Mouse (Mus musculus): ENCODE data around the gene Cldnd2.
"Not testable (repeated sequence)": the region's sequence is repeated elsewhere in the genome, so short reads cannot be mapped to it uniquely, and the experiment has no call there.

The Cldnd2 gene

DNA sequence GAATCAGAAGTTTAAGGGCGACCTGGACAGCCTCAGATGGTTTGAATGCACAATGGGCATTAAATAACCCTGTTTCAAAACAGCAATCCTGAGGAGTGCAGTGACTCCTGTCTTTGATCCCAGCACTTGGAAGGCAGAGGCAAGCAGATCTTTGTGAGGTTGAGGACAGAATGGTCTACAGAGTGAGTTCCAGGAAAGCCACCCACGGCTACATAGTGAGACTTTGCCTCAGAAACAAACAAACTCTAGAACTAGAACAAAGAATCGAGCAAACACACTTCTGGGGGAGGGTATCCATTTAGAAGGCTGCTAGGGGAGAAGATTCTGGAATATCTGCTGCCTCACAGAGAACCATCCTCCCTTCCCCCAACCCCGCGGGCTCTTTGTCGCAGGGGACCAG is at the start of gene Cldnd2:
Gene Cldnd2 (plus strand): TSS at position 301 of the 400 bp plus-strand sequence.
- DNase-seq (ENCODE audit: low spot score): no peak

DNA sequence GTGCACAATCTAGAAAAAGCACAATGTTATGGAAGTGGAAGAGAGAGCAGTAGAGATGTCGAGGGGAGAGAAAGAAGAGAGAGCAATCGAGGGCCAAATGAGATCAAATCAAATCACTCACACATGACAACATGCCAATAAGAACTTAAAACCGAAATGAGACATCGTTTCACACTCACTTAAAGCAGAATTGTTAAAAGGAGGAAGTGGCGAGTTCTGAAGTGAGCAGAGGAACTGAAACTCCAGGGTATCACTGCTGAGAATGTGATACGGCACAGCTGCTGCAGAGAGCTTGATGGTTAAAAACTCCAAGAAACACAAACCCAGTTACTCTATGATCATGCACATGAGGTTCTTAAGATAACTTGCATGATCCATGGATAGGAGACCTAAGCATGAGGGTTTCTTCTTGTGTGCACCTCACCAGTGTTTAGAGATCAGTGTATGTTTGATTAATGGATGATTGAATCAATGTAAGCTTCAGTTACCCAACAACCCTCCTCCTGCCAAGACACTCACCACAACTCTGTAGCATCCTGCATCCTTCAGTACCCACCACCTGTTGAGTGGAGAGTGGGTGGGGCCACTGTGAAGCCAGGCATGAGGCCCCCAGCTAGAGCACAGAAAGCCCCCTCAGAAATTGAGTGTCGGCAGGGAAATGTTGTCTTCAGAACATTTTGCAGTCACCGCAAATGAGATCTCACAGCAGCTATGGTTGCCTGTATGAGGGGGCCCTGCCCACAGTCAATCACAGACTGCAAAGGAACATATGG is 48.0 kb upstream of the Cldnd2 start:
- DNase-seq (ENCODE audit: low spot score): no peak

DNA sequence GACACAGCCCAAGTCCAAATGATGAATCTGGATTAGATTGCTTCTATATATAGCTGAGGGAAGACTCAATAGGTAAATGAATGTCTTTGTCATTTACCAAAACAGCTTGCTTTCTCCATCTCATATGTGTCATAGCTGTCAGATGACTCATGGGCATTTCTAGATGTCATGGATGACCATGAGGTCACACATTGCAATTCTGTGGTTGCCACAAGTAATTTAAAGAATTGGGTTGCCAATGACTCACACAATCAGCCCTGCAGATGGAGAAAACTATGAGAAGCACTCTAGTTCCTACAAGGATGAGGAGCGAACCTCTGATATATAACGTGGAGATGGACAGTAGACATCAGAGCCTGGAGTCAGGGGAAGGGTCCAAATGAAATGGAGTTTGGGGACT is 41.1 kb upstream of the Cldnd2 start:
- DNase-seq (ENCODE audit: low spot score): no peak

DNA sequence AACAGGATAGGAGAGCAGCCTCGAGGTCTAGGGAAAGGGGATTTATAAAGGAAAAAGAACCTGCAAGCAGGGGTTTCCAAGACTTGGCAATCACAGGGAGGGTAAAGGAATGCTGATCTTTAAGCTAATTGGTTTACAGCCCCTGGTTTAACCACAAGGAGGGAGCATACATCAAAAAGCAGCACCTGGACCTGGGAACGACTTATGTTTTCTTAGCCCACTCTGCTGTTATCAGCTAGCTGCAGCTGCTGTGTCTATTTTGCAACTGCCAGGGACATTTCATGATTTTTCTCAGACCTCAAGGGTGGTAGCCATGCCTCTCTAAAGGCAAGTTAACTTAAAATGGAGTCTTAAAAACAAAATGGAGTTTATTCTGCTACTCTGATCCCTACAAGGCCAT is 37.9 kb upstream of the Cldnd2 start:
- no peak for DNase-seq (ENCODE audit: low spot score)

DNA sequence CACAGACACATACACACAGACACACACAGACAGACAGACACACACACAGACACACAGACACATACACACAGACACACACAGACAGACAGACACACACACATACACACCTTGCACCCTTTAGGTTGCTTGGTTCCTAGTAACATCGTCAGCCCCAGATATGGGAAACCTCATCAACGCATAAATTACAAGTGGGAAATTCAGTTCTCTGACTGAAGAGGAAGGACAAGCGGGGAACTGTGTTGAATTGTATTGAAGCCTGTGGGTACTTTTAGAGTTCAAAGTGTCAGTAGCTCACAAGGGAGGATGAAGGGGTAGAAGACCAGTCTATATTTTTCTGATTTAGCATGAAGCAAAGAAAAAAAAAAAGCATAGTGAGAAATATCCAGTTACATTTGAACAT is 33.0 kb upstream of the Cldnd2 start:
- DNase-seq (ENCODE audit: low spot score): no peak

DNA sequence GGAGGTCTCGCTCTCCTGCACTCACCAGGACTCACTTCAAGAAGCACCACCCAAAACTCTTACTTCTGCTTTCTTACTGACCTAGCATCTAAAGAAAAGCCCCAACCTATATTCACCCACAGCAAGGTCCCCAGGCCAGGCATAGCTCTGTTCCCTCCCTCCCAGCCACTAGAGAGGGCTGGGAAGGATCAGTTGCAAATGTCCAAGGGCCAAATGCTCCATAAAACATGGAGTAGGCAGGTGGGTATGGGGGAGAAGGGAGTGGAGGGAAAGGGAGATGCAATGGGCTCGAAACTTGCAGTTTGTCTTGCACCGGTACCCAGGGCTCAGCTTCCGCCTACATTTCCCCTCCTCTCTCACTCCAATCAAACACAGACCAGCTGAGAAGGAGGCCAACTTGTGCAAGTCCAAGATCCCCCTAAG is 32.4 kb upstream of the Cldnd2 start, which contains the start of gene Siglecg:
Gene Siglecg (plus strand): TSS at position 74 of the 423 bp plus-strand sequence.
- no peak for DNase-seq (ENCODE audit: low spot score)

DNA sequence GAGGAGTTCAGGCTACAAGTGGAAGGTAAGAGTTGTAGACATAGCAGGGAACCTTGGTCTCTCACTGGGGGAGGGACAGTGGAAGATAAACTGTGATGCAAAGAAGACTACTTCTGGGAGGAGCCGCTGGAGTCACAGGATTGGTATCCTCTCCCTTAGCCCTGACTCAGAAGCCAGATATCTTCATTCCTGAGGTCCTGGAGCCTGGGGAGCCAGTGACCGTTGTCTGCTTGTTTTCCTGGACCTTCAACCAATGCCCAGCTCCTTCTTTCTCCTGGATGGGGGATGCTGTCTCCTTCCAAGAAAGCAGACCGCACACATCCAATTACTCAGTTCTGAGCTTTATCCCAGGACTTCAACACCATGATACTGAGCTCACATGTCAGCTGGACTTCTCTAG is 31.5 kb upstream of the Cldnd2 start:
- DNase-seq (ENCODE audit: low spot score): no peak

DNA sequence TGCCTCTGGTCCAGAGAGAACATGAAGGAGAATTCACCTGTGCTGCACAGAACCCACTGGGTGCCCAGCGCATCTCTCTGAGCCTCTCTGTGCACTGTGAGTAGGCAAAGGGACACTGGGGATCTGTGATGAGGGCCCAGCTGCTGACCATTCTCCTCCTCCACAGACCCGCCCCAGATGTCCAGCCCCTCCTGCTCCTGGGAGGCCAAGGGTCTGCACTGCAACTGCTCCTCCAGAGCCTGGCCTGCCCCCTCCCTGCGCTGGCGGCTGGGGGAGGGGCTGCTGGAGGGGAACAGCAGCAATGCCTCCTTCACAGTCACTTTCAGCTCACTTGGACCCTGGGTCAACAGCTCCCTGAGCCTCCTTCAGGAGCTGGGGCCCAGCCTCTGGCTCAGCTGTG is 28.9 kb upstream of the Cldnd2 start:
- DNase-seq (ENCODE audit: low spot score): not testable (repeated sequence)

DNA sequence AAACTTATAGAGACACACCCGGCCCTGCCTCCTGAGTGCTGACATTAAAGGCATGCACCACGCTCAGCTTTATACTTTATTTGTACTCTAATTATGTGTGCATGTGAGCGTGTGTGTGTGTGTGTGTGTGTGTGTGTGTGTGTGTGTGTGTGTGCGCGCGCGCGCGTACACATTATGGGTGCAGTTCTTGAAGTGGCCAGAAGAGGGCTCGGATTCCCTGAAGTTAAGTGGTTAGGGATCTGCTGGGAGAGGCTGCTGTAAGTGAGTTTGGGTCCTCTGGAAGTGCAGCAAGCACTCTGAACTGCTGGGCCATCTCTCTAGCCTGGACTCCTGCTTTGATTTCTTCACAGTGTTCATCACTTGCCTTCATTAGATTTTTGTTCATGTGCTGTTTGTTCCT is 23.3 kb upstream of the Cldnd2 start:
- no peak for DNase-seq (ENCODE audit: low spot score)

DNA sequence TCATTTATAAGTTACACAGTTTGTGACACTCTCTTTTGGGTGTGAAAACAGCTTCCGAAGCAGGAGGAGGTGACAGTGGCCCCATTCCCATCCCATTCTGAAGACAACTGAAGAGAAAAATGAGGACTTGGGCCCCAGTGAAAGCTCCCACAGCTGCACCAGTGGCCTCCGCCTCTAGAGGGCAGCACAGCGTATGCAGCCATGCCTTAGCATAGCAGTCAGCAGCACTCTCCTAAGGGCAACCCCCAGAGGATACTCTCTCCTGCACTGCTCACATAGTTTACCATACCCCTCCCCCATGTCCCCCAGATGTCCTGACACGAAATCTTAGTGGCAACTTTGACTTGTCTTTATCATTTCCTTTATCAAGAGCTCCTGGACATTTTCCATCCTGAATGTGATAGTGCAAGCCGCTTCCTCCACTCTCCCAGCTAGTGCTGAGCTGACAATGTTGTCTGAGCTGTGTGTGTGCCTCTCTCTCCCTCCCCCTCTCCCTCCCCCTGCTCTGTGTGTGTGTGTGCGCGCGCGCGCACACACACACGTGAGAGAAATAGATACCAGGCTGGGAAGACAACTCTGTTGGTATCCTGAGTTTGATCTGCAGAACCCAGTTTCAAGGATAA is 17.5 kb upstream of the Cldnd2 start:
- DNase-seq (ENCODE audit: low spot score): peak; percentile 65

DNA sequence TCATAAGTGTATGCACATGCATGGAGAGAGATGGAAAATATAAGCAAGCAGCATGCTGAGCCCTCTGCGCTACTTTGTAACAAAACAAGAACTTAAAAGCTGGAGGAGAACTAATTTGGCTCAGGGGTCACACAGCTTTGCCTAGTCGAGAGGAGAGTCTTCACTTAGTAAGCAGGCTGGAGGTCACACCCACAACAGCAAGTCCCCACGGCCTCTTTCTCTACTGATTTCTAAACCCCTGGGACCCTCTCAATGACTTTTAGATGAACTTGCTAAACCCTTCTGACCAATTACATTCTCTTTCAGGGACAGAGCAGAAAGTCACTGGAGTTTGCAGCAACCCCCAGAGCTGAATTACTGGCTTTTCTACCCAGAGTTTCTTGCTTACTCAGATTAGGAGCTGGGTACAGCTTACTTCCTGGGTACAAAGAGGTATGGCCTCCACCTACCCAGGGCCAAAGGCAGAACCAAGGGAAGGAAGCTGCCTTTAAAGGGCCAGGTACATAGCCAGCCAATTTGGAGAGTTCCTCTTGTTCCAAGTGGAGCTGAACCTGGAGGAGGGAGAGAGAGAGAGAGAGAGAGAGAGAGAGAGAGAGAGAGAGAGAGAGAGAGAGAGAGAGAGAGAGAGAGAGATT is 16.5 kb upstream of the Cldnd2 start:
- DNase-seq (ENCODE audit: low spot score): no peak

DNA sequence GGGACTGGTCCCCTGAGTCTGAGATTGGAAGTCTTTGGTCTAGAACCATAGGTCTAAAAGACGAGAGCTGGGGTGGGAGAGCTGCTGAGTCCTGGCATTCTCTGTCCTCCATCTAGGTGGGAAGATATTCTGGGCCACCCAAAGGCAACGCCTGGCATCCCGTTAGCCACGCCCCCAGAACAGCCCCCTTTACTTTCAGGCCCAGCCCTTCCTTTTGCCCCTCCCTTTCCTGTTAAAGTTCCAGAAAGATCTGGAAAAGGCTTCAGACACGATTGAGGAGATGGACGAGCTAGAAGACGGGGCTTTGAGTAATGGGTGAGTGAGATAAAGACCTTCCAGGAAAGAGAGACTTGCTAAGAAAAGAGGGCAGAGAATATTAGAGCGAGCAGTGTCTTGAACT is 13.2 kb upstream of the Cldnd2 start, which contains the start of gene Lim2:
Gene Lim2 (plus strand): TSS at position 265 of the 400 bp plus-strand sequence.
- DNase-seq (ENCODE audit: low spot score): no peak

DNA sequence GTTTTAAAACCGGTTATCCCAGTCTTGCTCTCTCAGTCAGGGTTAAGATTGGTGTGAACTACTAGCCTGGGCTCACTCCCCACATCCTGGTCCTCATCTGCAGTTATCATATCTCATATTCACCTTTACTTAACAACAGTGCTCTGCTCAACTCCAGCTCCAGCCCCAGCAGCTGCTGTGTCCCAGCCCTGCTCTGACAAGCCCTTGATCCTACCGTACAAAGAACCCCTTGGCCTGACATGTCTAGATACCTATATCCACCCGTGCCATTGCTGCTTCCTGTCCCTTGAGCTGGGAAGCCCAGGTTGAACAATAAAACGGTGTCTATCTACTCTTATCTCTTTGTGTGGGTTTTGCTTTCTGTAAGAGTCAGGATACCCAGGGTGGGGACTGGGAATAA is 11.1 kb upstream of the Cldnd2 start:
- no peak for DNase-seq (ENCODE audit: low spot score)

DNA sequence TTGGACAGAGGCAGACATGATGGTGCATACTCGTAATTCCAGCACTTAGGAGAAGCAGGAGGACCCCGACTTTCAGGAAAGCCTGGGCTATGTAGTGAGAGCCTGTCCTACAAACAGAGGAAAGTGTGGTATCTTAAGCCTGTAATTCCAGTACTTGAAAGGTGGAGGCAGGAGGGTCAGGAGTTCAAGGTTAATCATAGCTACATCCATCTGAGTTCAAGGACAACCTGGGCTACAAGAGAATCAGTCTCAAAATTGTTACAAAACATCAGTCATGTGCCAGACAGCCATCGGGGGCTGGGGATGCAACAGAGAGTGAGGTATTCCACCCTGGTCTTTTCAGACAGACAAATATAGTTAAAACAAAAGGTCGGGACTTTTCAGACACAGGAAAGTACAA is 7.7 kb upstream of the Cldnd2 start:
- no peak for DNase-seq (ENCODE audit: low spot score)

DNA sequence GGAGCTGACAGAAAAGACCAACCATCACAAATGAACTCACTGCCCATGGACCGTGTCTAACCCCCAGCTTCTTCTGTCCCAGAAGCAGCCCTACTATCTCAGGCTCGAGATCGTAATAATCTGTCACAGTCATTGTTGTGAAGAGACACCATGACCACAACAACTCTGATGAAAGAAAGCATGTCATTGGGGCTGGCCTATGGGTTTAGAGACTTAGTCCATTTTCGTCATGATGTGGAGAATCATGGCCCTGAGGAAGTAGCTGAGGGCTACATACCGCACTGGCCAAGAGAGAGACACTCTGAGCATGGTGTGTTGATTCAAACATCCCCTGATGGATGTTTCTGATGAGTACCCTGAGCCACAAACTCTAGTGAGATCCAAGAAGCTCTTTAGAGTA is 5.9 kb upstream of the Cldnd2 start:
- DNase-seq (ENCODE audit: low spot score): no peak

DNA sequence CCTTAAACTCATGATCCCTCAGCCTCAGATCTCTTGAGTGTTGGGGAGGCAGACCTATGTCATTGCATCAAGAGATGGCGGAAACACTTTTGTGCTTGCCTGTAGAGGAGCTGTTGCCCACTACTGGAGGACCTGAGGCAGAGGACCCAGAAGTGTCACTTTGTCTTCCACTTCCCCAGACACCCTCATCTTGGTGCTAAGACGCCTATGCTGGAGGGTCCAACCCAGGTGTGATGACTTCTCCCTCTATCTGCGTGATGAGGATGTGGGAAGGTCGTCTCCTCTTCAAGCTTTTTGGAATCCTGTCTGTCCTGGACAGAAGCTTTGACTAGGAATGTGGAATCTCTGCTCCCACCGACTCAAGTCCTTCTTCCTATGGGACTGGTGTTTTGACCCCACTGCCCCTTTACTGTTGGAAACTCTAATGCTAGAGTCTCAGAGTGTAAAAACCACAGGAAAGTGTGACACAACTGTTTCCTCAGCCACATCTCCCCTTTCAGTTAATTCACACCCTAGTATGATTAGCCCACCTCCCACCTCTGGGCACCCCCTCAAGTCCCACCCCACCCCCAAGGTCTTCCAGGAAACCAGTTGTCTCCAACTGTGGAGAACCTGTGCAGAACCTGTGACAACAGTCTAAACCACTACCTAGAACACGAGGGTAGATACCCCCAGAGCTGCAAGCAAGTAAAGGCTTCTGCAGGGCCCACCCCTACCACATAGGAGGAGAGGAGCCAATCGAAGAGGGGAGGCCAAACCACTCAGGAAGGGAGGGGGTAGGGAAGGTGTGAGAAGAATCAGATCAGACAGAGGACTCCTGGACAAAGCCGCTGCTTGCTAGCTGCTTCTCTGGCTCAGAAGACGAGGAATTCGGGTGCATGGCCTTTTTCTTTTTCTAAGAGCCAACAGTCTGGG is 4.0 kb upstream of the Cldnd2 start, which contains the start of gene Nkg7:
Gene Nkg7 (plus strand): TSS at position 733 of the 915 bp plus-strand sequence.
- no peak for DNase-seq (ENCODE audit: low spot score)

DNA sequence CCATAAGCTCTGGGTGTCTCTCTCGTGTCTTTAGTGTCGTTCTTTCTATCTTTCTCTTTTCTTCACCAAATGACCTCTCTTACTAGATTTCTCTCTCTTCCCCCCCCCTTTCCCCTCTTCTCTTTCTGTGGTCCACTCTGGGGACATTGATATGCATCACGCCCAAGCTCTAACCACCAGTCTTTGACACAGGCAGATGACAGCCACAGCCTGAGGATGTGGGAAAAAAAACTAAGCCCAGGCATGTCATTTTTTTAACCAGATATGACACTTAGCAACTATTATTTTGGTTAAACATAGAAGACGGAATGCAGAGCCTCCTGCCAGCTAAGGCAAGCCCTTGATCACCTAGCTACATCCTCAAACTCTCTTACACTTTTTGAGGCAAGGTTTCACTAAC is 2.0 kb upstream of the Cldnd2 start:
- no peak for DNase-seq (ENCODE audit: low spot score)

DNA sequence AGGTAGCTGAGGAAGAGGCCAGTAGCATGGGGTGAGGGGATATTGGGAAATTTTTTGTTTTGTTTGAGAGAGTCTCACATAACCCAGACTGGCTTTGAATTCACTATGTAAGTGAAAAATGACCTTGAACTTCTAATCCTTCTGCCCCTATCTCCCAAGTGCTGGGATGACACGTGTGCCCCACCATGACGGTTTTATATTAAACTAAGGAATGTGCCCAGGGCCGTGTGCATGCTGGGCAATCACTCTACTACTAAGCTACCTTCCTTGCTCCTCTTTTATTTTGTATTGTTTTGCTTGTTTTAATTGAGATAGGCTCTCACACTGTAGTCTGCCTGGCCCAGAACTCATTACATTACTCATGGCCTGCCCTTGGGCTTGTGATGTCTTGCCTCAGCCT is 489 bp downstream of the Cldnd2 start:
- no peak for DNase-seq (ENCODE audit: low spot score)

DNA sequence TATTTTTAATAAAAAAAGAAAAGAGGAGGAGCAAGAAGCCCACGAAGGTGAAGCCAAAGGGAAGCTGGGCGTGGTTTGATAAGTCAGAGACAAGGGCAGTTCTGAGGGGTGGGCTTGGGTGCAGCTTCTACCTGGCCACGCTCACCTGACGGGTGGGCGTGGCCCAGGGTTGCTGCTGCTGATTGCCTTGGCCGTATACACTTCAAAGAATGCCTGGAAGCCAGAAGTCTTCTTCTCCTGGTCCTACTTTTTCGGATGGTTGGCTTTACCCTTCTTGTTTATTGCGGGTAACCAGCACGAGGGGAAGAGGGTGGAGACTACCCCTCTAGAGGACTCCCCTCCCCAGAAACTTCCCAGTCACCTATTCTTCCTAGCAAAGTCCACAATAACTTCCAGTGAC is 2.1 kb downstream of the Cldnd2 start:
- no peak for DNase-seq (ENCODE audit: low spot score)

DNA sequence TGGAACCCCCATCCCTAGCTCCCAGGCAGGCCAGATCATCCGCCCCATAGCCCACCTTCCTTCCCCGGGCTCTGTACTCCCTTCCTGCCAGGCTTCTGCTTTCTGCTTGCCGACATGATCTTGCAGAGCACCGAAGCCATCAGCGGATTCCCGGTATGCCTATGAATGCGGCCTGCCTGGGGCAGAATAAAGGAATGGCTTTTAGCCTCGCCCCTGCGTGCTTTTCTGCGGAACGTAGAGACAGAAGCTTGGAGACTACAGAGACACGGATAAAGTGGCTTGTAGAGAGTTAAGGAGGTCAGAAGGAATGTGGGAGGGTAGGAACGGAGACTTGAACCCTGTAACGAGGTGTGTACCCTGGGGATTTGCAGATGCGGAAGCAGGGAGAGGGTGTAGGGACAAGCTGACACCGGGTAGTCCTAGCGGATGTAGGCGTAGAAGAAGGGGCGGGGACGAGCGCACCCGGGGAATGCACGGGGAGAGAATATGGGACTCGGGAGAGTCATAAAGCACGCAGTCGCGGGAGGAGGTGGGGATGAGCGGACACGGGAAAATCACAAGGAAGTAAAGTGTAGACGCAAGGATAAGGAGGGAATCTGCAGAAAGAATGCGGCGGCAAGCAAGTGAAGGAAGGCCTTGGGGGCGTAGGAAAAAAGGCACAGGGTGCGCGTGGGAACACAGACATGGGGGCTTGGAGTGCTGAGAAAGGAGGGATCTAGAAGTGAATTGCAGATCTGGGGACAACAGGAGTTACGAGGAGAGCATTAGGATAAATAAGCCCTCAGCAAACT is 2.7 kb downstream of the Cldnd2 start:
- DNase-seq (ENCODE audit: low spot score): peak; percentile 27

DNA sequence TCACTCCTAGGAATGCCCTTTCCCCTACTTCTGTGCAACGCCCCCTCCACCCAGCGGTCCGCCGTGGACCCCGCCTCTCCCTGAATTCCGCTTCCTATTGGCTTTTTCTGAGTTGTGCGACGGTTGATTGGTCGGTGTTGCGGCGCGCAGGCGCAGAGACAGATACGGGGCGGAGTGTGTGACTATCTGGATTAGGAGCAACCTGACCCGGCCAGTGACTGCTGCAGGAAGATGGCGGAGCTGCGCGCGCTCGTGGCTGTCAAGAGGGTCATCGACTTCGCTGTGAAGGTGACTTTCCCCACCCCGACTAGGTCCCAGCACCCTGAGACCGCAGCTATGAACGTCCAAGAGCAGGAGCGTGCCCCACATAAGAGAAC is 3.3 kb downstream of the Cldnd2 start, which contains the start of the genes Etfb and Gm45233:
Gene Etfb (plus strand): TSS at position 167 of the 377 bp plus-strand sequence.
Gene Gm45233 (plus strand): TSS at position 212 of the 377 bp plus-strand sequence.
- peak; percentile 81 for DNase-seq (ENCODE audit: low spot score)
